In the genomic region with DNA sequence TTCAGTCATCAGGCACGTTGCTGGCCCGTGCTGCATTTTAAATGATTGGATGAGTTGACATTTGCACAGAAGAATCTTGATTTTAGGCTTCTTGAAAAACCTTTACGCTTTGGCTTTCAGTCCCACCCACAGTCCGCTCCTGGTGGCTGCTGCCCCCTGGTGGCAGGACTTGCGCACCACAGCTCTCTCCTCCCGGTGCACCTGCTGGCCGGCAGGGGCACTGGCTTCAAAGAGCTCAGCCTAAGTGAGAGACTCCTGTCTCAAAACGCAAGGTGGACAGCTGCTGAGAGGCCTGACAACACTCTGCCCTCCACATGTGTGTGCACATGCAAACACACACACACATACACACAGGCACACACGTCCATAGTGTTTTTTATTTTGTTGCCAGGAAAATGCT, we compare ENCODE assay signal across 8 mouse cellular contexts. TPM values are rescaled to one million over a fixed set of nuclear protein-coding genes. Genes with fewer than 3 reads are reported as not detected.
A peak's percentile ranks its signal among the peaks of the same experiment; 100 is the strongest.
DNase-seq lines count a peak whose midpoint lies in the region; ATAC-seq lines count a peak whose summit lies in the region.

No protein-coding gene starts in this region.

- ATAC-seq in activated CD4-positive, CD25-positive, alpha-beta regulatory T cell, adult 4 months = peak; percentile 96
- peak; percentile 95 for ATAC-seq in common myeloid progenitor, adult 5-6 weeks (replicated peaks; ENCODE audit: low read depth, poor library complexity, severe bottlenecking)
- ATAC-seq in intestine, embryonic 14.5 days (replicated peaks; ENCODE audit: low FRiP score, low TSS enrichment, low read depth) = peak; percentile 59
- peak; percentile 86 for ATAC-seq in megakaryocyte-erythroid progenitor cell, adult 5-6 weeks (replicated peaks; ENCODE audit: low FRiP score, low TSS enrichment, poor library complexity, severe bottlenecking)

- H3K4me1 ChIP-seq in intestine, embryonic 14.5 days (replicated peaks; ENCODE audit: control insufficient read depth, insufficient read depth, low read length) = no peaks in the 10 kb centered on the region

- no peak overlapping the region for H3K27ac ChIP-seq in intestine, embryonic 14.5 days (ENCODE audit: low read depth)

- intact Hi-C loops in left cerebral cortex, postnatal 14 days (cut with DNase I) = loop anchor here (1.0 kb wide), 1 partner anchor 83 kb away; no protein-coding TSS in a partner anchor

- peak; percentile 96 for DNase-seq in gastrocnemius, postnatal 10 days
- peak; percentile 99 for DNase-seq in intestine, embryonic 14.5 days (ENCODE audit: low spot score)
- peak; percentile 92 to 94 for DNase-seq in left cerebral cortex, postnatal 14 days (ENCODE audit: low spot score in 2 of 2)
- DNase-seq in right cerebral cortex, postnatal 14 days = peak; percentile 94
- DNase-seq in urinary bladder, postnatal 25 days (ENCODE audit: low spot score) = peak; percentile 94

- no peak overlapping the region for H3K4me2 ChIP-seq in intestine, embryonic 14.5 days (ENCODE audit: low read length)

- H3K27me3 ChIP-seq in intestine, embryonic 14.5 days (replicated peaks; ENCODE audit: control insufficient read depth, insufficient read depth, low read length) = no peaks in the 10 kb centered on the region

- 8% methylated on average over 9 of the region's 9 CpGs for WGBS in intestine, embryonic 14.5 days

- no peak overlapping the region for H3K9ac ChIP-seq in intestine, embryonic 14.5 days (ENCODE audit: low read length)

- H3K9me3 ChIP-seq in intestine, embryonic 14.5 days (ENCODE audit: control insufficient read depth, low read length) = no peaks in the 10 kb centered on the region

- H3K4me3 ChIP-seq in intestine, embryonic 14.5 days (ENCODE audit: low read depth, low read length) = no peak overlapping the region

- H3K36me3 ChIP-seq in intestine, embryonic 14.5 days (ENCODE audit: control insufficient read depth, insufficient read depth, low read length) = peaks cover 33% of the 10 kb centered on the region

RNA-seq across cellular contexts. Expression of gene Stmn1, which starts 9.9 kb away (rescaled TPM):
- 100 to 1,000 TPM; 262 to 341 TPM for polyA plus RNA-seq in activated CD4-positive, CD25-positive, alpha-beta regulatory T cell, adult 4 months (2017; shearing (Covaris generic))
- total RNA-seq in common myeloid progenitor, adult 5-6 weeks (2017) = 1,614 and 1,654 TPM in 2 replicates
- 10 to 100 TPM; 71.2 to 74.5 TPM for total RNA-seq in gastrocnemius, postnatal 10 days (2021)
- polyA plus RNA-seq in intestine, embryonic 14.5 days (2014; fragmentation: Nextera tagmentation; extraction: Ambion mirVana) = 1,522 and 1,793 TPM in 2 replicates
- 1,000 to 10,000 TPM; 1,227 to 1,286 TPM for total RNA-seq in left cerebral cortex, postnatal 14 days (2021)
- total RNA-seq in megakaryocyte-erythroid progenitor cell, adult 5-6 weeks (2014; fragmentation: Nextera tagmentation) = 600 and 836 TPM in 2 replicates
- total RNA-seq in megakaryocyte-erythroid progenitor cell, adult 5-6 weeks (2017) = 1,250 and 1,264 TPM in 2 replicates

RNA-seq across cellular contexts. Expression of gene Paqr7, which starts 18.5 kb away (rescaled TPM):
- 10 to 100 TPM; 23.9 to 27.1 TPM for polyA plus RNA-seq in activated CD4-positive, CD25-positive, alpha-beta regulatory T cell, adult 4 months (2017; shearing (Covaris generic))
- total RNA-seq in common myeloid progenitor, adult 5-6 weeks (2017) = 10.6 and 12.6 TPM in 2 replicates
- 1 to 10 TPM; 6.5 to 6.8 TPM for total RNA-seq in gastrocnemius, postnatal 10 days (2021)
- polyA plus RNA-seq in intestine, embryonic 14.5 days (2014; fragmentation: Nextera tagmentation; extraction: Ambion mirVana) = 1.3 and 2.1 TPM in 2 replicates
- total RNA-seq in left cerebral cortex, postnatal 14 days (2021) = 10 to 100 TPM; 54.6 to 55.8 TPM
- total RNA-seq in megakaryocyte-erythroid progenitor cell, adult 5-6 weeks (2014; fragmentation: Nextera tagmentation) = 0.66 and 1.3 TPM in 2 replicates
- 0.47 and 0.80 TPM in 2 replicates for total RNA-seq in megakaryocyte-erythroid progenitor cell, adult 5-6 weeks (2017)

RNA-seq across cellular contexts. Expression of gene Aunip, which starts 32.8 kb away (rescaled TPM):
- 1 to 10 TPM in 1 of 2 experiments, under 1 TPM in 1; 0.70 to 3.2 TPM for polyA plus RNA-seq in activated CD4-positive, CD25-positive, alpha-beta regulatory T cell, adult 4 months (2017; shearing (Covaris generic))
- total RNA-seq in common myeloid progenitor, adult 5-6 weeks (2017) = 32.6 and 37.0 TPM in 2 replicates
- 1 to 10 TPM in 1 of 2 experiments, under 1 TPM in 1; 0.99 to 1.2 TPM for total RNA-seq in gastrocnemius, postnatal 10 days (2021)
- polyA plus RNA-seq in intestine, embryonic 14.5 days (2014; fragmentation: Nextera tagmentation; extraction: Ambion mirVana) = 7.8 and 8.2 TPM in 2 replicates
- total RNA-seq in left cerebral cortex, postnatal 14 days (2021) = under 1 TPM; 0.53 to 0.55 TPM
- 18.4 and 23.7 TPM in 2 replicates for total RNA-seq in megakaryocyte-erythroid progenitor cell, adult 5-6 weeks (2014; fragmentation: Nextera tagmentation)
- total RNA-seq in megakaryocyte-erythroid progenitor cell, adult 5-6 weeks (2017) = 34.6 and 45.8 TPM in 2 replicates

RNA-seq across cellular contexts. Expression of gene Mtfr1l, which starts 57.2 kb away (rescaled TPM):
- polyA plus RNA-seq in activated CD4-positive, CD25-positive, alpha-beta regulatory T cell, adult 4 months (2017; shearing (Covaris generic)) = 10 to 100 TPM; 86.0 to 87.7 TPM
- total RNA-seq in common myeloid progenitor, adult 5-6 weeks (2017) = 46.2 and 52.7 TPM in 2 replicates
- 100 to 1,000 TPM; 113 to 129 TPM for total RNA-seq in gastrocnemius, postnatal 10 days (2021)
- polyA plus RNA-seq in intestine, embryonic 14.5 days (2014; fragmentation: Nextera tagmentation; extraction: Ambion mirVana) = 109 and 117 TPM in 2 replicates
- 10 to 100 TPM; 69.4 to 71.9 TPM for total RNA-seq in left cerebral cortex, postnatal 14 days (2021)
- total RNA-seq in megakaryocyte-erythroid progenitor cell, adult 5-6 weeks (2014; fragmentation: Nextera tagmentation) = 76.1 and 80.1 TPM in 2 replicates
- 41.5 and 67.4 TPM in 2 replicates for total RNA-seq in megakaryocyte-erythroid progenitor cell, adult 5-6 weeks (2017)

Comparison
In these comparisons a context has a peak if more than half of its experiments do, and no peak if none do; other contexts are left out.
1. RNA of gene Stmn1, which starts 9.9 kb away (total RNA-seq): 1,614 to 1,654 TPM in common myeloid progenitor, adult 5-6 weeks, 1,227 to 1,286 TPM in left cerebral cortex, postnatal 14 days and 600 to 1,264 TPM in megakaryocyte-erythroid progenitor cell, adult 5-6 weeks; 71.2 to 74.5 TPM in gastrocnemius, postnatal 10 days; every median in the first group is over 4 times any median in the second.
2. RNA of gene Aunip, which starts 32.8 kb away (total RNA-seq): 18.4 to 45.8 TPM in megakaryocyte-erythroid progenitor cell, adult 5-6 weeks and 32.6 to 37.0 TPM in common myeloid progenitor, adult 5-6 weeks; 0.99 to 1.2 TPM in gastrocnemius, postnatal 10 days and 0.53 to 0.55 TPM in left cerebral cortex, postnatal 14 days; every median in the first group is over 4 times any median in the second.
3. Peak in every context shown above with its lines, with median percentiles within 50 percentile points of each other: ATAC-seq and DNase-seq.